Mouse (Mus musculus) yolk sac, embryonic 10.5 days (tissue): ENCODE results near the gene Olfr259.

Experiments
- DNase-seq: peaks from one replicate; pipeline ENCODE4 v3.0.0-alpha.2; 2017; ENCODE audit warnings: low spot score

Gene Olfr259

DNA sequence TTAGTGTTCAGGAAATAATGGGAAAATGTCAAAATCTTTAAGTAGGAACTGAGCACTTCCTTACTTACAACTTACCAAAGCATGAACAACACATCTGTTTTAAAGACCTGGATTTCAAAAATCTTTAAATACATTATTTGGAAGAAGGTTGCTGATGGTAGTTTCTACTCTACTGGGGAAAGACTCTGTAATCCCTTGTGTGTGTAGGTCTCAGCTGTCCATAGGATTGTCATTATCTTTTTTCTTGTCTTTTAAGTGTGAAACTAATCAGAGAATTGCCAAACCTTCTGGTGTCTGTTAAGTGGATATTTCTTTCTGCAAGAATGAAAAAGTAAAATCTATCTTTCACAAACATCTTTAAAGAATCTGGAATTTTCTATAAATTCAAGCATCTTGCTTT is at the start of gene Olfr259:
Olfr259 (minus strand) TSS at position 101 of the 400 bp plus-strand sequence.
- no peak for DNase-seq

DNA sequence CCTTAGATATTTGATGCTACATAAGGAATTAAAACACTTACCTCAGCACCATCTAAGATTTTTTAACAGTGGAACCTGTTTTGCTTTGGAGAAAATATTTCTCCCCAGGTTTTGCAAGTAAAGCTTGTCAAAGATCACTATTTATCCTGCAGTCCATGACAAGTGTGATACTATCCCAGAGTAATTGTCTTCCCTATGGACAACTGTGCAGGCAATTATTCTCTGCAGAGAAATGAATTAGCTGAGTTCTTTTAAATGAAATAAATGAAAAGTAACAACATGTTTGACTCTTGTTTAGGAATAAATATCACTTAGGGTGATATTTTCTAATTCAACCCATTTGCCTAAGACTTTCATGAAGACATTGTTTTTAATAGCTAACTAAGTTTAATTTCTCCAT is 38.2 kb upstream of the Olfr259 start, which contains the start of gene Olfr1111:
Olfr1111 (minus strand) TSS at position 101 of the 400 bp plus-strand sequence.
- no peak for DNase-seq

DNA sequence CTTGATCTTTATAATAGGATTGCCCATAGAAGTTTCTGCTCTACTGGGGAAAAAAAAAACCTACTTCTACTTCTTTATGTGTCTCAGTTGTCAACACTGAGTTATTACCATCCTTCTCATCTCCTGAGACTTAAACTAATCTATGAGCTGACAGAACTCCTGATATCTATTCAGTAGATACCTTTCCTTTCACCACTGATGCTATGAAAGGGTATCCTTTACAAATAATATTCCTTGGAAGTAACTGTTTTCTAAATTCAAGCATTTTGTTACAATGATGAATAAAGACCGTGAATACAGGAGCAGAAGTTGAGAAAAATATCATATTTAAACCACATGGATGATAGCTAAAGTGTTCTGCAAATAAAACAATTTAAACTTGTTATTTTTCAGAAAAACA is 25.8 kb upstream of the Olfr259 start, which contains the start of gene Olfr1110:
Olfr1110 (minus strand) TSS at position 101 of the 400 bp plus-strand sequence.
- no peak for DNase-seq

DNA sequence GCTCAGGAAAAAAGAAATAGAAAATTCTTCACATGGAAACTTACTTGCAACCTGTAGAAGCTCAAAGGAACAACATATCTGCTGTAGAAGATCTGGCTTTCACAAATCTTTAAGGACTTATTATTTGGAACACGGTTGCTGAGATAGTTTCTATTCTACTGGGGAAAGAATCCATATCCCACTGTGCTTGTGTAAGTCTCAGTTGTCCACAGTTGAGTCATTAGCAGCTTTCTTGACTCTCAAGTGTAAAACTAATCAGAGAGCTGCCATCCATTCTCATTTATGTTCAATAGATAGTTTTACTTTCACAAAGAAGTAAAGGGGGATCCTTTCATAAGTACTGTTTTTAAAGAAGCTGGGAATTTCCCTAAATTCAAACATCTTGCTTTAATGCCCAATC is 18.5 kb downstream of the Olfr259 start, which contains the start of gene Olfr1109:
Olfr1109 (minus strand) TSS at position 101 of the 400 bp plus-strand sequence.
- DNase-seq, result no peak

DNA sequence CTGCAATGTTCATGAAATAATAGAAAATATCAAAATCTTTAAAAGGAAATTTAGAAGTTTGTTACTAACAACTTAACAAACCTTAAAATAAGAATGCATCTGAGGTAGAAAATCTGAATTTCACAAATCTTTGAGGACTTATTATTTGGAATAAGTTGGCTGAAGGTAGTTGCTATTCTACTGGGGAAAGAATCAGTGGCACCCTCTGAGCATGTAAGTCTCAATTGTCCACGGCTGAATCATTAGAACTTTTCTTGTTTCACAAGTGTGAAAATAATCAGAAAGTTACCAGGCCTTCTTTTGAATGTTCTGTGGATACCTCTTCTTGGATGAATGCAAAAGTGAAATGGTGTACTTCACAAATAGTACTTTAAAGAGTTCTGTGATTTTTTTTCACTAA is 38.6 kb downstream of the Olfr259 start, which contains the start of gene Olfr1107:
Olfr1107 (minus strand) TSS at position 101 of the 400 bp plus-strand sequence.
- DNase-seq, result no peak
